Mouse (Mus musculus): ENCODE data around the gene Fgl2. TPM values are rescaled to one million over a fixed set of nuclear protein-coding genes. Genes with fewer than 3 reads are reported as not detected.

The Fgl2 gene
- polyA plus RNA-seq, 1 experiment from 2014 or later = 34.7 TPM

DNA sequence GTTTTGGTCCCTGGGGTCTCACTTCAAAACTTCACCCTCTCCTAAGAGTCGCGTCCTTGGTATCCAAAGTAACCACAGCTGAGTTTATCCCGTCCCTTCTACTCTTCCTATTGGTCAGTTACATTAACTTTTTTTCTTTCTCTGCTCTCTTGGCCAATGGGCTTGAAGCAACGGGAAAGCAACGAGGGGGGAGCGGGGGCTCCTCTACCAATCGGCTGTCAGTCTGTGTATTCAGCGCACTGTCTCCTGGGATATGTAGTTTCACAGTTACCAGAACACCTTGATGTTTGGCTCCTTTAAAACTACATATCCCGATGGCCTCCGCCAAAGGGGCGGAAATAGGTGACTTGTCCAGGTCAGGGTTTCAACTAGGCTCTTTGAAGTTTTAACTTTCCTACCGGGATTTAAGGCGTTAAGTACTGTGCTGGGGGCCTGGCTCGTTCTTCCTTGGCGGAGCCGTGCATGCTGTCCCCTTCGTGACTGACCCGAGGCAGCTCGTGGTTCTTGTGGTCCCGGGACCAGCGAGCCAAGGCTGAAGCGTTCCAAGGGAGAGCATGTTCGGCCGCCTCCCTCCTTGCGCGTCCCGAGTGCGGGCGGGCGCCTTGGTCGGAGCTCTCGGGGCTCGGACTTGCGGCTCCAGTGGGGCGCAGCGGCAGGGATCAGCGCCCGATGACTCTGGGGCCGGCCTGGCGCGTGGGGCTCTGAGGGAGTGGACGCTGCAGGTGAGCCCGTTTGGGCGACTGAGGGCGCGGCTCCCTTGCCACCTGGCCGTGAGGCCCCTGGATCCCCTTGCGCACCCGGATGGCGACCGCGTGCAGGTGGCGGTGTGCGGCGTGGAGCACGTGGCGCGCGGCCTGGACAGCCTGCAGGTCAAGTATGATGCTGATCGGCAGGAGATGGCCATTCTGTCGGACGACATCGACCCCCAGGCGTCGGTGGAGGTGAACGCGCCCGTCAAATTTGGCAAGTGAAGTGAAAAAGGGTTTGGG, 52.5 kb downstream of the Fgl2 start, which contains the start of the genes Ccdc146 and Fam185a:
Gene Ccdc146, minus strand, starts transcription at position 64 of the 989 bp plus-strand sequence.
Gene Fam185a, plus strand, starts transcription at position 345 of the 989 bp plus-strand sequence.
- Histone ChIP-seq H3K4me3 (ENCODE audit: control insufficient read depth in 1 of 2, insufficient read depth in 1 of 2, low read depth in 1 of 2, low read length in 2 of 2) (peak within 1 kb of the TSS; percentile 73 to 86), H3K9ac (ENCODE audit: low read length) (peak within 1 kb of the TSS; percentile 77), H3K36me3 (ENCODE audit: control insufficient read depth, insufficient read depth, low read length) (no peaks in the 10 kb centered on the region), H3K27me3 (ENCODE audit: control insufficient read depth, insufficient read depth, low read length) (no peaks in the 10 kb centered on the region), H3K27ac (replicated peaks in 1 of 2; ENCODE audit: control insufficient read depth in 1 of 2, insufficient read depth in 1 of 2, low read depth in 2 of 2, low read length in 2 of 2) (peak within 1 kb of the TSS; percentile 12 to 15), H3K4me1 (ENCODE audit: control insufficient read depth in 2 of 2, insufficient read depth in 2 of 2, low read length in 2 of 2) (peaks cover 0 to 14% of the 10 kb centered on the region in 2 experiments; a peak in 2 of 4 replicates), H3K9me3 (ENCODE audit: control insufficient read depth, low read length) (no peaks in the 10 kb centered on the region), H3K4me2 (ENCODE audit: low read length) (peak within 1 kb of the TSS; percentile 88)
- under 1% methylated on average over 68 of the region's 68 CpGs for WGBS
- peak; percentile 100 for ATAC-seq (ENCODE audit: insufficient number of reproducible peaks, insufficient read depth, low FRiP score, low read depth)

DNA sequence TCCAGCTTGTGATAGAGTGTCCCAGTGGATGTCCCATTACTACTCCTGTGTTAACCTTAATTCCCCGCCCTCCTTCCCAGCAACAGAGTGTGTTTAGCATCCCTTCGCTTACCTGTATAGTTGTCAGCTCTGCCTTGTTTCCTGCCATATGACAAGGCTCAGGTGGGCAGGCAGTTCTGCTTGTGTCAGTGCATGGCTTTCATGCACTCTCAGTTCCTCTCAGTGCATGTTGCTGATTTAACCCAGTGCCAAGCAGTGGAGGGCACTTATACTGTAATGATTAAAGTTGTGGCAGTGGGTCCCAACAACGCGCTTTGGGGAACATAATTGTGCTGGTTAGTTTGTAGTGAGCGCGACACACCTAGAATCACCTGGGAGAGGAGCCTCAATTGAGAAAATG, 54.2 kb downstream of the Fgl2 start:
- Histone ChIP-seq H3K27ac (replicated peaks in 1 of 2; ENCODE audit: control insufficient read depth in 1 of 2, insufficient read depth in 1 of 2, low read depth in 2 of 2, low read length in 2 of 2) (no peak overlapping the region), H3K9me3 (ENCODE audit: control insufficient read depth, low read length) (no peaks in the 10 kb centered on the region), H3K4me2 (ENCODE audit: low read length) (no peak overlapping the region), H3K27me3 (ENCODE audit: control insufficient read depth, insufficient read depth, low read length) (no peaks in the 10 kb centered on the region), H3K9ac (ENCODE audit: low read length) (no peak overlapping the region), H3K4me3 (ENCODE audit: control insufficient read depth in 1 of 2, insufficient read depth in 1 of 2, low read depth in 1 of 2, low read length in 2 of 2) (no peak overlapping the region), H3K36me3 (ENCODE audit: control insufficient read depth, insufficient read depth, low read length) (no peaks in the 10 kb centered on the region), H3K4me1 (ENCODE audit: control insufficient read depth in 2 of 2, insufficient read depth in 2 of 2, low read length in 2 of 2) (peaks cover 0 to 14% of the 10 kb centered on the region in 2 experiments; a peak in 2 of 4 replicates)
- no peak for ATAC-seq (ENCODE audit: insufficient number of reproducible peaks, insufficient read depth, low FRiP score, low read depth)
- WGBS = 84% methylated on average over 6 of the region's 6 CpGs

Other genes with a start within 250 kb of the Fgl2 start
- gene Gsap, start 186.4 kb upstream of the Fgl2 start, polyA plus RNA-seq (2014; fragmentation: Nextera tagmentation; extraction: Ambion mirVana) = 2.3 and 2.8 TPM in 2 replicates
- gene Ccdc146, start 52.0 kb downstream of the Fgl2 start, polyA plus RNA-seq (2014; fragmentation: Nextera tagmentation; extraction: Ambion mirVana) = 2.7 and 3.0 TPM in 2 replicates
- gene Fam185a, start 52.3 kb downstream of the Fgl2 start, polyA plus RNA-seq (2014; fragmentation: Nextera tagmentation; extraction: Ambion mirVana) = 9.9 and 11.7 TPM in 2 replicates
- 16.7 and 17.9 TPM in 2 replicates for gene Lrrc17, start 170.9 kb downstream of the Fgl2 start, polyA plus RNA-seq (2014; fragmentation: Nextera tagmentation; extraction: Ambion mirVana)

Measured in heart, embryonic 14.5 days (tissue).